Mouse (Mus musculus): Measurements from ENCODE around the gene Socs4.

DNA sequence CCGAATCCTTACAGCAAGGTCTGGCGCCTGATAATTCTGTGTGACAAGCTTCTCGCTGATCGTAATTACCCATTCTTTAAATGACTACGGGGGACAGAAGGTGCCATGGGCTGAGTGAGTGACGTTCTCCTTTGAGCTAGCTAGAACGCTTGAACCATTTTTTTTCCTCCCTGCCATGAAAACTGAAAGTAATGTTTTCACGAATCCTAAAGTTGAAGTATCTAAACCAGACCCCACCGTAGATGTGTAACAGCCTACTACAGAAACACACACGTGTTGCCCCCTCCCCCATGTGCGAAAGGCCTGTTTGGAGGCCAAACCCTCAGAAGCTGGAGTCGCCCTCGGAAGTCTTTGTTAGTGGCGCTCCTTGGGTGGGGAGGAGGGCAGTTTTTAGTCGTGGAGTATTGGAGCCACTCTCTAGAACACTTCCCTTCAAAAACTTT is 22.1 kb downstream of the Socs4 start:
- TF ChIP-seq POLR2A (IDR thresholded peaks at IDR 0.05; ENCODE audit: low read depth, low read length) (no peak), CTCF (IDR thresholded peaks at IDR 0.05; ENCODE audit: extremely low read depth, insufficient read length, insufficient replicate concordance, low read depth, low read length) (no peak)

Measured in small intestine, adult 2 months (tissue).